Mouse (Mus musculus) testis, adult 2 months (tissue): ENCODE results near the gene Ccnt2. TPM values are rescaled to one million over a fixed set of nuclear protein-coding genes. Genes with fewer than 3 reads are reported as not detected.

ENCODE experiments used
- H3K27ac ChIP-seq: fragments of 200-500 bp; 2 replicates; pipeline ENCODE4 v1.5.1; 2012; ENCODE audit warnings: low read depth, low read length; ENCODE audit not compliant: control insufficient read depth, insufficient read depth
- H3K27me3 ChIP-seq: fragments of 200-500 bp; 2 replicates; pipeline ENCODE4 v1.6.1; 2012; ENCODE audit warnings: mild to moderate bottlenecking, low read length, moderate library complexity; ENCODE audit not compliant: control insufficient read depth, insufficient read depth
- H3K36me3 ChIP-seq: fragments of 200-500 bp; 2 replicates; pipeline ENCODE4 v1.6.1; 2012; ENCODE audit warnings: mild to moderate bottlenecking, low read length; ENCODE audit not compliant: control insufficient read depth, insufficient read depth
- H3K4me1 ChIP-seq: fragments of 200-500 bp; 2 replicates; pipeline ENCODE4 v1.6.1; 2012; ENCODE audit warnings: low read length; ENCODE audit not compliant: control insufficient read depth, insufficient read depth
- H3K4me3 ChIP-seq: fragments of 200-500 bp; 2 replicates; pipeline ENCODE4 v1.5.1; 2012; ENCODE audit warnings: low read depth, mild to moderate bottlenecking, low read length, moderate library complexity, mixed read lengths; ENCODE audit not compliant: control insufficient read depth
- CTCF ChIP-seq: fragments of 200-500 bp; IDR thresholded peaks from 2 replicates; pipeline ENCODE4 v1.5.1; 2012; ENCODE audit warnings: low read depth, mild to moderate bottlenecking, inconsistent platforms, low read length, moderate library complexity; ENCODE audit not compliant: control insufficient read depth, insufficient read depth, insufficient replicate concordance
- POLR2A ChIP-seq: fragments of 200-500 bp; IDR thresholded peaks from 2 replicates; pipeline ENCODE4 v1.6.1; 2012; ENCODE audit warnings: low read depth, mild to moderate bottlenecking, inconsistent platforms, low read length, moderate library complexity; ENCODE audit not compliant: control insufficient read depth
- polyA plus RNA-seq: library from polyadenylated mRNA; depleted of rRNA; stranded (reverse); fragments of >200 nt; gene quantifications from 2 replicates; pipeline ENCODE4 v1.2.3, GENCODE M21; 2012; rRNA removed

Gene Ccnt2
- polyA plus RNA-seq, 1 experiment, result 10.9 TPM

DNA sequence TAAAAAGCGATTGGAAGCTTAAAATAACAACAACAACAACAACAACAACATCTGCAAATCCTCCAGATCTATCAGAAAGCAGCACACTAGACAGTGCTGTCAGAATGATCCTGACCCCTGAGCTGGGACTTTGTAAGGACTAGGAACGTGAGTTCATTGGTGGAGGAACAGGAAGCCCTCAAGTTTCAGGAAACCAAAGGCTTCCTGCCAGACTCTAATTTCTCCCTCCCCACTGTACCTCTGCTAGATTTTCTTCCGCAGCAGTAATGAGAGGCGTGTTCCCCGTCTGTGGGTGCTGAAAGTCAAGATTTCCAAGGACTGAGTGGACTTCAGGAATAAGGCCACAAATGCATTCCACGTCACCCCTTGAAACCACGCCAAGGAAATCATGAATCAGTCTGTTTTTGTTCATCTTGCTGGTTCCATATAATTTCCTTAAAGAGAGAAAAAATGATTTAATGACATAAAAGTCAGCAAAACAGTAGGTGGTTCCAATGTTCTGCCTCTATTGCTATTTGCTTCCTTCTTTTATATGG is 76.2 kb downstream of the Ccnt2 start:
- Histone ChIP-seq H3K4me1 (no peaks in the 10 kb centered on the region), H3K27me3 (no peaks in the 10 kb centered on the region), H3K27ac (no peak overlapping the region), H3K36me3 (no peaks in the 10 kb centered on the region), H3K4me3 (no peak overlapping the region)
- TF ChIP-seq CTCF (no peak), POLR2A (no peak)

DNA sequence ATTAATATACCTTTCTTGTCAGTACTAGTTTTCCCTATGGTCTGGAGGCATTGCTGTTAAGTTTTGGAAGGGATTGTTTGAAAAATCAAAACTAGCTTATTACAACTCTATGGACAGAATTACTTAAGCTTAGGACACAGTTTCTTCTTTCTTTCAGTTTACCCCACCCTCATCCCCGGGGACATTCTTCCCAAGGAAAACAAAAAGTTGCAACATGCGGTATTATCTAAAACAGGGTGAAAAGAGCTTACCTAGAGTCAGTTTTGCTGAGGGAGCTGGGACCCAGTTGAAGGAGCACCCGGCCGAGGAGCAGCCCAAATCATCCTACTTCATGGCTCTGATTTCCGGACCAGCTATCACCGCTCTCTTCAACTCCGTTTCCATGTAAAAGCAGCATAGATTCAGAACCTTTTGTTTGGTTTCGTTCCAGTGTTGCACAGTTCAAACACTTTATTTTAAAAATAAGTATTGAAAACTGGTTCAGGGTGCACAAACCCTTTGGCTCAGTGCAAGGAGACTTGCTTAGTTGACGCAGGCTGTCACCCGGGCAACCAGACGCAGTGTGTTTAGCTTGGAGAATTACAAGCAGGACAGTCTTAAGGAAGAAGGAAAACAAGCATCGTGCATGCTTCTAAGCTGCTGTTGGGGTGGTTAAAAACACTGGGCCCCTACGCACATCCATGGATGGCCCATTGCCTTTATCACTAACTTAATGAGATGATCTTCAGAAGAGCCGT is 80.7 kb downstream of the Ccnt2 start, which contains the start of gene Map3k19:
TSS of gene Map3k19 (minus strand) at position 546 of the 737 bp plus-strand sequence.
- H3K4me3 ChIP-seq, result no peak within 1 kb of the TSS
- no peaks in the 10 kb centered on the region for H3K27me3 ChIP-seq
- no peaks in the 10 kb centered on the region for H3K36me3 ChIP-seq
- TF ChIP-seq CTCF, result no peak
- TF ChIP-seq POLR2A, result no peak
- H3K4me1 ChIP-seq, result no peaks in the 10 kb centered on the region
- no peak within 1 kb of the TSS for H3K27ac ChIP-seq

Other genes with a start within 250 kb of the Ccnt2 start
- 0.22 and 0.30 TPM in 2 replicates for gene Tmem163, start 94.6 kb upstream of the Ccnt2 start, polyA plus RNA-seq
- gene Acmsd, start 44.8 kb upstream of the Ccnt2 start, polyA plus RNA-seq, result not detected in 2 replicates
- 0.02 TPM in 1 of 2 replicates, not detected in the other for gene Map3k19, start 80.9 kb downstream of the Ccnt2 start, polyA plus RNA-seq
- gene Rab3gap1, start 94.6 kb downstream of the Ccnt2 start, polyA plus RNA-seq, result 7.7 and 8.1 TPM in 2 replicates